Mouse (Mus musculus): ENCODE measurements around the gene Dhcr7. TPM values are rescaled to one million over a fixed set of nuclear protein-coding genes. Genes with fewer than 3 reads are reported as not detected.

Gene Dhcr7
- polyA plus RNA-seq (2015; fragmentation: Illumina TruSeq; extraction: RNeasy Lipid Tissue Mini Kit (QIAGEN cat#74804); ENCODE audit: insufficient read depth, low read depth, low replicate concordance) = 6.1 TPM

GRCm38 (mm10) chr7:143822375-143823265 is at the start of gene Dhcr7, which contains the start of gene Nadsyn1:
Dhcr7 (plus strand) TSS chr7:143823145.
Nadsyn1 (minus strand) TSS chr7:143822849.

GRCm38 (mm10) chr7:143783996-143784829 is 38.7 kb upstream of the Dhcr7 start, which contains the start of gene Mrgpre:
Mrgpre (minus strand) TSS chr7:143784500.

GRCm38 (mm10) chr7:143866538-143866937 is 43.6 kb downstream of the Dhcr7 start, which contains the start of gene Gm498:
Gm498 (plus strand) TSS chr7:143866838.

Other genes with a start within 250 kb of the Dhcr7 start
- 83.8 TPM for gene Cars, start 223.1 kb upstream of the Dhcr7 start, polyA plus RNA-seq (2015; fragmentation: Illumina TruSeq; extraction: RNeasy Lipid Tissue Mini Kit (QIAGEN cat#74804); ENCODE audit: insufficient read depth, low read depth, low replicate concordance)
- gene Tnfrsf26, start 194.4 kb upstream of the Dhcr7 start, polyA plus RNA-seq (2015; fragmentation: Illumina TruSeq; extraction: RNeasy Lipid Tissue Mini Kit (QIAGEN cat#74804); ENCODE audit: insufficient read depth, low read depth, low replicate concordance) = 0.94 TPM
- 3.2 TPM for gene Tnfrsf22, start 173.5 kb upstream of the Dhcr7 start, polyA plus RNA-seq (2015; fragmentation: Illumina TruSeq; extraction: RNeasy Lipid Tissue Mini Kit (QIAGEN cat#74804); ENCODE audit: insufficient read depth, low read depth, low replicate concordance)
- 1.8 TPM for gene Tnfrsf23, start 137.3 kb upstream of the Dhcr7 start, polyA plus RNA-seq (2015; fragmentation: Illumina TruSeq; extraction: RNeasy Lipid Tissue Mini Kit (QIAGEN cat#74804); ENCODE audit: insufficient read depth, low read depth, low replicate concordance)
- gene Osbpl5, start 66.2 kb upstream of the Dhcr7 start, polyA plus RNA-seq (2015; fragmentation: Illumina TruSeq; extraction: RNeasy Lipid Tissue Mini Kit (QIAGEN cat#74804); ENCODE audit: insufficient read depth, low read depth, low replicate concordance) = 6.5 TPM
- gene Mrgprg, start 56.2 kb upstream of the Dhcr7 start, polyA plus RNA-seq (2015; fragmentation: Illumina TruSeq; extraction: RNeasy Lipid Tissue Mini Kit (QIAGEN cat#74804); ENCODE audit: insufficient read depth, low read depth, low replicate concordance) = not detected
- 1.1 TPM for gene Mrgpre, start 38.6 kb upstream of the Dhcr7 start, polyA plus RNA-seq (2015; fragmentation: Illumina TruSeq; extraction: RNeasy Lipid Tissue Mini Kit (QIAGEN cat#74804); ENCODE audit: insufficient read depth, low read depth, low replicate concordance)
- 4.0 TPM for gene Nadsyn1, start 296 bp upstream of the Dhcr7 start, polyA plus RNA-seq (2015; fragmentation: Illumina TruSeq; extraction: RNeasy Lipid Tissue Mini Kit (QIAGEN cat#74804); ENCODE audit: insufficient read depth, low read depth, low replicate concordance)
- not detected for gene Gm498, start 43.7 kb downstream of the Dhcr7 start, polyA plus RNA-seq (2015; fragmentation: Illumina TruSeq; extraction: RNeasy Lipid Tissue Mini Kit (QIAGEN cat#74804); ENCODE audit: insufficient read depth, low read depth, low replicate concordance)
- gene Shank2, start 178.8 kb downstream of the Dhcr7 start, polyA plus RNA-seq (2015; fragmentation: Illumina TruSeq; extraction: RNeasy Lipid Tissue Mini Kit (QIAGEN cat#74804); ENCODE audit: insufficient read depth, low read depth, low replicate concordance) = 2.8 TPM